Mouse (Mus musculus): ENCODE measurements around the gene Brat1.
"Not testable (repeated sequence)": the region's sequence is repeated elsewhere in the genome, so short reads cannot be mapped to it uniquely, and the experiment has no call there.

Gene Brat1

GRCm38 (mm10) chr5:140704378-140705251 lies at the start of gene Brat1:
Gene Brat1 (plus strand): TSS chr5:140705011.
- DNase-seq (ENCODE audit: low spot score), result peak; percentile 99

GRCm38 (mm10) chr5:140659607-140660272 lies 45.1 kb upstream of the Brat1 start:
- peak; percentile 34 for DNase-seq (ENCODE audit: low spot score)

- no peak for DNase-seq (ENCODE audit: low spot score)
Observed at GRCm38 (mm10) chr5:140660398-140660797, 44.4 kb upstream of the Brat1 start.

DNA sequence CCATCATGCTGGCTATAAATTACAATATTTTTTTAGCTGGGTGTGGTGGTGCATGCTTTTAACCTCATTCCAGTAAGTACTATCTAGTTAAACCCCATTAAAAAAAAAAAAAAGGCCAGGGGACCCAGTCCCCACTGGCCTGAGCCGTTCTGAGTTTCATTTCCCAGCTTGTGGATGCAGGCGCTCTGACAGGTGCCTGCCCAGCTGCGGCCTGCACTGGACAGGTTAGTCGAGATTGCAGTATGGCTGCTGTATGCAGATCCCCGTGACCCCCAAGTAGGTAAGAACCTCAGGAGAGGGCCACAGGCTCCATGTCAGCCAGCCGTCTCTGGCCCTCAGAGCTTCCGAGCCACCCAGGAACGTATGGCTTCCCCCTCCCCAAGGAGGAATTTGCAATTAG lies 43.4 kb upstream of the Brat1 start:
- DNase-seq (ENCODE audit: low spot score), result no peak

DNA sequence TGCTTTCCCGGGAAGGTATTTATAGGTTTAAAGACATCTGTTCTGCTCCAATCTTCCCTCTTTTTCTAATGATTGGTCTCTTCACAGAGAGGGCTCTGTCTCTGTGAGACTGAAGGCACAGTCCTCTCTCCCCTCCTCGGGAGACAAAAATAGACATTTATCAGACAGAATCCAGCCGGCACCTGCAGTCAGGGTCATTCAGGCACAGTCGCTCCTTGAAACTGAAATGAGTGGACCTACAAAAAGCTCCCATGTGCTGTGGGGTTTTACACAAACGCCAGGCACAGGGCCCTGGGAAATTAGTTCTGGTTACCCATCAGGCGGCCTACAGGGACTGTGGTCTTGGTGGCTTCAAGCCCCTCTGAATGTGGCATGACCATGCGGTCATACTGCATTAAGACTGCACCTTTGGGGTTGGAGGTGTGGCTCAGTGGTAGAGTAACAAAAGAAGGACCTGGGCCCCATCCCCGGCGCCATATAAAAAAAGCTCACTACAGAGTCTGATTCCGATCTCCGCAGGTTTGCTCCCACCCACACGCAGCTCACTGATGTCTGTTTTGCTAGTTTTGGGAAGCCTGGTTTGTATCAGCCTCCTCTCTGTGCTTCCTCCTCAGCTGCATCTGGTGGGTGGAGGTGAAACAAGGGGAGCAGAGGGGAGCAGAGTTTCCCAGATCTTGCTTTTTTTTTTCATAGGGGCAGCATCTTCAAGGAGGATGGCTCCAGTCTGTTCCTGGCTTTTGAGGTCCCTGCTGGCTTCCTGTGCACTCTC lies 42.8 kb upstream of the Brat1 start:
- DNase-seq (ENCODE audit: low spot score), result no peak

GRCm38 (mm10) chr5:140662741-140663592 lies 41.8 kb upstream of the Brat1 start:
- peak; percentile 30 for DNase-seq (ENCODE audit: low spot score)

GRCm38 (mm10) chr5:140663621-140664180 lies 41.1 kb upstream of the Brat1 start:
- peak; percentile 72 for DNase-seq (ENCODE audit: low spot score)

DNA sequence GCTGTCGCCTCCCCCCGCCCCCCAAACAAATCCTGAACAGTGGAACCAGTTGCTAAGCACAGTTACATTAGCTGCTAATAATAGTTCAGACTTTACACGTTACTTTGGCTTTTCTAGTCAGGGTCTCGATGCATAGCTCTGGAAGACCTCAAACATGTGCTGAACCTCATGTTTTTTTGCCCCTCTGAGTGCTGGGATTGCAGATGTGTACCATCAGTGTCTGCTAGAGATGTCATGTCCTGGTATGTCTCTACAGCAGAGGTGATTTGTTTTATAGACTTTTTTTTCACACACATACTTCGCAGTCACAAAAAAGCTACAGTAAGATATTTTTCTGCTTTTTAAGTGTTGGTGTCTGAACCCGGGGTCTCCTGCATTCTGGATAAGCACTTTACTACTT lies 32.7 kb upstream of the Brat1 start:
- no peak for DNase-seq (ENCODE audit: low spot score)

- not testable (repeated sequence) for DNase-seq (ENCODE audit: low spot score)
Observed at GRCm38 (mm10) chr5:140672603-140673002, 32.2 kb upstream of the Brat1 start.

GRCm38 (mm10) chr5:140674036-140674435 lies 30.8 kb upstream of the Brat1 start:
- no peak for DNase-seq (ENCODE audit: low spot score)

GRCm38 (mm10) chr5:140675079-140675478 lies 29.7 kb upstream of the Brat1 start:
- peak; percentile 40 for DNase-seq (ENCODE audit: low spot score)

- no peak for DNase-seq (ENCODE audit: low spot score)
Observed at GRCm38 (mm10) chr5:140675640-140676039, 29.2 kb upstream of the Brat1 start.

- DNase-seq (ENCODE audit: low spot score), result no peak
Observed at GRCm38 (mm10) chr5:140677137-140677536, 27.7 kb upstream of the Brat1 start.

DNA sequence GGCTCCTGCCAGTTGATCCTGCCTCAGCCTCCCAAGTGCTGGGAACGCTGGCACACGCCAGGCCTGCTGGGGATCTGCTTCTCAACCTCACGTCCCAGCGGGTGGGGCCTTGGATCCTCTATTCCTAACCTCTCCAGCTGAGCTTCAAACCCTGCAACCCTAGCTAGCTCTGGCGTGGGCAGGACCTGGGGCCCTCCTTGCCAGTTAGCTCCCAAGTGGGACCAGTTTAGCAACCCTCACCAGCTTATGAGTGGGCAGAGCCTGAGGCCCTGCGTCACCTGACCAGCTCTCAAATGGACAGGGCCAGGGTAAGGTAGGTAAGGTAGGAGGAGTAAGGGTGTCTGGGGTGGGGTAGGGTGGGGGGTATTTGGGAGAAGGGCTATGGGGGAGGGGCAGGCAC lies 24.8 kb upstream of the Brat1 start:
- no peak for DNase-seq (ENCODE audit: low spot score)

DNA sequence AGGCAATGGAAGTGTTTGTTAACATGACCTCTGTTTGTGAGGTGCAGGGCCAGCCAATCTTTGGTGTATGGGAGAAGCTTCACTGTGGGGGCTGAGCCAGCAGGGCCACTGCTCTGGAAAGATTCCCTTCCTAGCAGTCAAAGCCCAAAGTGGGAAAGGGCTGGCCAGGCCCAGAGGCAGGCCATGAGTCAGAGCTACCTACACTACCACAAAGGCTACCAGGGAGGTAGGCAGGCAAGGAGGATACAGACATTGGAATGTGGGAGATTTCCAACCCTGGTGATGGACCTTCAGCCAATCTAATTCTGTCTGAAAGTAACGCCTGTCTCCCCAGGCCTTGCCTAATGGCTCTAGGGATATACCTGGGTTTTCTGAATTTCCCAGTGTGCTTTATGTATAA lies 23.9 kb upstream of the Brat1 start:
- DNase-seq (ENCODE audit: low spot score), result no peak

- DNase-seq (ENCODE audit: low spot score), result no peak
Observed at GRCm38 (mm10) chr5:140682113-140682512, 22.7 kb upstream of the Brat1 start.

DNA sequence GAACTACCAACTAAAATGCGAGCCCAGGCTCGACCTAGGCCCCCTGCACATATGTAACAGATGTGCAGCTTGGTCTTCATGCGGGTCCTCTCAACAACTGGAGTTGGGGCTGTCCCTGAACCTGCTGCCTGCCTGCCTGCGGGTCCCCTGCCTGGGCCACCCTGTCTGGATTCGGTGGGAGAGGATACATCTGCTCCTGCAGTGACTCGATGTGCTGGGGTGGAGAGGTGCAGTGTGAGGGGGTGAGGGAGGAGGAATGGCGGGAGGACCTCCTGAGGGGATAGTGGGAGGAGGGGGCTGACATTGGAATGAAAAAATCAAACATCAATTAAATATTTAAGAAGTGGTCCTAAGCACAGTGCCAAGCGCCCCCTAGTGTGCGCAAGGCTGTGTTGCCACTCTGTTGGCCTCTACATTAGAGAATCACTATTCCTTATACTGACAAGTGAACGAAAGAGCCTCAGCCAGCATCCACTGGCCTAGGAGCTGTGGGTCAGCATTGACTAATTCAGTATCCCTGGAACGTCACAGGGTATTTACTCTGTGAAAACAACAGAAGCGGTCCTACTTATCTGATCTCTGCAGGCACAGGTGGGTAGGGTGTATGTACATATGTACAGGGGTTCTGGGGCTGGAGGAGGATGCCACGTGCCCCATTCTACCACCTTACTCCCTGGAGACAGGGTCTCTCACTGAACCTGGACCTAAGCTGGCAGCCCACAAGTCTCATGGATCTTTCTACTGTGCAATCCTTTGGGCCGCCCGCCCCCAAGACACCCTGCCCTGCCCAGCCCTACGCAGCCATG lies 20.3 kb upstream of the Brat1 start:
- peak; percentile 56 for DNase-seq (ENCODE audit: low spot score)

DNA sequence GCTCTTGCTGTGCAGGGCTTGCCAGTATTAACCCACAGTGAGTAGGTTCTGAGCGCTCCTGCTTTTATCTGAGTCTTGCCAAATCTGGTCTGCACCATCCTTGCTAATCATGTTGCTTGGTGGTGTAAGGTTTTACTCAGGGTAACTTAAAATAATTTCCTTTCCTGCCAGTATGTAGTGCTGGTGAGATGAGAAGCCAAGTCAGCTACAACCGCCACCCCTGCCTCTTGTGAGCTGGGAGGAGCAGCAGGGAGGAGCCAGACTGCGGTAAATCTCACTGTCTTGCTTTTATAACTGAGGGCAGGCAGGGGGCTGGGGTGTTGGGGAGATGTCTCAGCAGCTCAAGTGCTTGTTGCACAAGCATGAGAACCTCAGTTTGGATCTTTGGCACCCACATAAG lies 16.4 kb upstream of the Brat1 start:
- DNase-seq (ENCODE audit: low spot score), result no peak

DNA sequence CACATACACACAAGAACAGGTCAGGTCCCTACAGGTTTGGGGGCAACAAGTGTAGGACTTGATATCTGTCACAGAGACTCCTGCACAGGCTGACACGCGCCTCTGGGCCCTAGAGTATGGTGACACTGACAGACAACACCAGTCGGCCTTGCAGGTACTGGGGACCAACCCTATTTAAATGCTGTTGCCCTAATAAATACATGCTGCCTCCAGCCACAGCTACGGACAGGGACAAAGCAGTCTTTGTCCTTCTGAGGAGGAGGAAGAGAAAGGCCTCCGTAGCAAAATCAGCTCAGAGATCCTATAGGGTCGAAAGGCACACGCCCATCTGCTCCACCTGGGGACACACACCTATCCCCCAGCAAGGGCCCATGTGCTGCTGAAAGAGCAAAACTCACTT lies 8.8 kb upstream of the Brat1 start:
- DNase-seq (ENCODE audit: low spot score), result no peak

GRCm38 (mm10) chr5:140699776-140700175 lies 5.0 kb upstream of the Brat1 start:
- no peak for DNase-seq (ENCODE audit: low spot score)

DNA sequence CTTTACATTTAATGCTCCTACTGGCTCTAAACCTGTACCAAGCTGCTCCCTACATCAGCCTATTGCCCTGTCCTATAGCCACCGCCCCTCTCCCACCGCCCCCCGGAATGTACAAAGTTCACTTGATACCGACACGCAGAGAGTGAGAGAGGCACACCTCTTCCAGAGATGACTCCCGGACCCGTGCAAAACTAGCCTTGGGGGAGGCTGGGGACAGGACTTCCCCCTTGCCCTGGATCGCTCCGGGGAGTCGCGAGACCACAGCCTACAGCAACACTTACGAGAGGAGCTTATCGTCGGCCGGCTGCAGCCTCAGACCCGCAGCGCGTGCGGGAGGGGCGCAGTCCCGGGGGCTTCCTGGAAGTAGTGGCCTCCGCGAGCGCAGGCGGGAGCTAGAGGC lies 3.1 kb upstream of the Brat1 start:
- DNase-seq (ENCODE audit: low spot score), result no peak
